Mouse (Mus musculus) stomach, postnatal 0 days (tissue): ENCODE results near the gene Cfap157. TPM values are rescaled to one million over a fixed set of nuclear protein-coding genes. Genes with fewer than 3 reads are reported as not detected.

Source experiments
- ATAC-seq: fragments of 200-750 bp; cut with Nextera tagmentation; 2 replicates; pipeline ENCODE4 v1.8.0; 2017; ENCODE audit not compliant: low FRiP score, low TSS enrichment
- DNase-seq: peaks from one replicate; pipeline ENCODE4 v3.0.0-alpha.2; 2016; ENCODE audit warnings: low spot score
- H3K27ac ChIP-seq: fragments of 300-500 bp; sonication (generic); replicated peaks from 2 replicates; pipeline ENCODE4 v1.5.1; 2014; ENCODE audit warnings: mild to moderate bottlenecking, control low read depth
- H3K27me3 ChIP-seq: fragments of 300-500 bp; sonication (generic); 2 replicates; pipeline ENCODE4 v1.6.1; 2014; ENCODE audit warnings: low read length; ENCODE audit not compliant: control insufficient read depth, insufficient read depth
- H3K36me3 ChIP-seq: fragments of 300-500 bp; sonication (generic); 2 replicates; pipeline ENCODE4 v1.6.1; 2014; ENCODE audit warnings: low read length, mixed read lengths; ENCODE audit not compliant: control insufficient read depth, insufficient read depth
- H3K4me1 ChIP-seq: fragments of 300-500 bp; sonication (generic); replicated peaks from 2 replicates; pipeline ENCODE4 v1.6.1; 2014; ENCODE audit warnings: antibody characterized with exemption; ENCODE audit not compliant: control insufficient read depth, insufficient read depth
- H3K4me2 ChIP-seq: fragments of 300-500 bp; sonication (generic); replicated peaks from 2 replicates; pipeline ENCODE4 v1.6.1; 2014; ENCODE audit warnings: low read depth, mild to moderate bottlenecking, control low read depth, moderate library complexity
- H3K4me3 ChIP-seq: fragments of 300-500 bp; sonication (generic); 2 replicates; pipeline ENCODE4 v1.5.1; 2014; ENCODE audit warnings: low read depth, low read length, control low read depth
- H3K9ac ChIP-seq: fragments of 300-500 bp; sonication (generic); 2 replicates; pipeline ENCODE4 v1.6.1; 2014; ENCODE audit warnings: mild to moderate bottlenecking, low read length, control low read depth, mixed read lengths
- H3K9me3 ChIP-seq: fragments of 300-500 bp; sonication (generic); 2 replicates; pipeline ENCODE4 v1.6.1; 2016; ENCODE audit warnings: low read length; ENCODE audit not compliant: control insufficient read depth
- CTCF ChIP-seq: IDR thresholded peaks from 2 replicates; pipeline ENCODE4 v1.5.1; 2016; ENCODE audit warnings: antibody characterized with exemption, low read depth, mild to moderate bottlenecking, moderate library complexity
- EP300 ChIP-seq: optimal IDR thresholded peaks from 2 replicates; pipeline ENCODE3; 2016; ENCODE audit warnings: antibody characterized with exemption
- WGBS: fragments of 180-500 bp; shearing (Covaris S2); extraction: QIAGEN DNeasy Blood & Tissue Kit; methylation state at CpG from one replicate; pipeline ENCODE4 v1.1.7; 2014; 5-methylcytosine and 5-hydroxymethylcytosine counted together
- polyA plus RNA-seq: library from polyadenylated mRNA; unstranded; fragments of >200 nt; fragmentation: Nextera tagmentation; extraction: Ambion mirVana; gene quantifications from 2 replicates; pipeline ENCODE4 v1.2.1, GENCODE M21; 2015

The Cfap157 gene
- polyA plus RNA-seq, 1 experiment from 2014 or later, result 1.1 TPM

DNA sequence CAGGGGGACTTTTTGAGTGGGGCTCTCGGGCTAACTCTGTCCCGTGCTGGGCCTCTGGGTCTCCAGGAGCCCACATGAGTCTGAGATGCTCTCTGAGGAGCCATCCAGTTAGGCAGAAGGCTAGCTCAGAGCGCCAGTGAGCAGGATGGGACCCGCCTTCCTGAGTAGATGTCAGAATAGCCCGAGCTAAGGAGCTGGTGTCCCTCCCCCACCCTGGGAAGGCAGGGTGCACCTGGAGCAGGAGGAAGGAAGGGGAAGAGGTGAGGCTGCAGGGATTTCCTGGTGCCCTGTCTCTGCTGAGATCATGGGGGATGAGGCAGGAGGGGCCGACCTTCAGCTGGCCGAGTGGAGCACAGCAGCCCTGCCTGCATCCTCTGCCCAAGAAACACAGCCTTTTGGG, 55.8 kb downstream of the Cfap157 start:
- 54% methylated on average over 7 of the region's 7 CpGs for WGBS
- H3K36me3 ChIP-seq, result no peaks in the 10 kb centered on the region
- H3K4me3 ChIP-seq, result peak overlapping the region; percentile 34; the same call in 1 of the 2 replicates
- H3K27ac ChIP-seq, result 0 out of 2 replicates have a peak overlapping the region, but pooled peaks have one; percentile 4
- H3K9me3 ChIP-seq, result no peaks in the 10 kb centered on the region
- H3K4me1 ChIP-seq, result no peaks in the 10 kb centered on the region
- no peak for ATAC-seq
- peak overlapping the region; percentile 23; the same call in 1 of the 2 replicates for H3K9ac ChIP-seq
- TF ChIP-seq CTCF, result no peak
- TF ChIP-seq EP300, result no peak
- no peaks in the 10 kb centered on the region for H3K27me3 ChIP-seq
- no peak for DNase-seq
- peak overlapping the region; percentile 25 for H3K4me2 ChIP-seq

DNA sequence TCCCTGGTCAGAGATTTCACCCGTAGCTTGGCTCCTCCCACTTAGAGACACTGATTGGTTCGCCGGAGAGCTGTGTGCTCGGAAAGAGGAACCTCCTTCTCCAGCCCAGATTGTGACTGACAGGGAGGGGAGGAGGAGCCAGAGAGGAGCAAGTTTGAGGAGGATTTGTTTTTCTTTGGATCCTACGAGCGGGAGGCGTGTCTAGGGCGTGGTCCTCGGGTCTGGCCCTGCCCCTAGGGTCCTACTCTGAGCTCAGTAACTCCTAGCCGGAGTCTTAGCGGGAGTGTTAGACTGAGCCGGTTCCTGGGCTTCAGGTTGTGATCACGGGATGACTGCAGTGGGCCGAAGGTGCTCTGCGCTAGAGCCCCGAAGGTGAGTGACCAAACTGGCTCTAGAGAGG, 56.8 kb downstream of the Cfap157 start:
- H3K4me2 ChIP-seq, result peak overlapping the region; percentile 53
- ATAC-seq (peak; percentile 94), DNase-seq (peak; percentile 90)
- peak overlapping the region; percentile 70 for H3K27ac ChIP-seq
- peak overlapping the region; percentile 47 for H3K9ac ChIP-seq
- H3K27me3 ChIP-seq, result no peaks in the 10 kb centered on the region
- WGBS, result under 1% methylated on average over 16 of the region's 16 CpGs
- no peaks in the 10 kb centered on the region for H3K4me1 ChIP-seq
- no peaks in the 10 kb centered on the region for H3K36me3 ChIP-seq
- H3K4me3 ChIP-seq, result peak overlapping the region; percentile 34
- no peaks in the 10 kb centered on the region for H3K9me3 ChIP-seq
- no peak for TF ChIP-seq EP300
- TF ChIP-seq CTCF, result no peak

Other genes with a start within 250 kb of the Cfap157 start
- gene Fam102a, start 249.1 kb downstream of the Cfap157 start, polyA plus RNA-seq, result 16.6 and 20.2 TPM in 2 replicates
- 87.5 and 91.8 TPM in 2 replicates for gene Dpm2, start 213.6 kb downstream of the Cfap157 start, polyA plus RNA-seq
- 0.08 and 0.18 TPM in 2 replicates for gene Pip5kl1, start 209.6 kb downstream of the Cfap157 start, polyA plus RNA-seq
- not detected in 2 replicates for gene 9430097D07Rik, start 208.7 kb downstream of the Cfap157 start, polyA plus RNA-seq
- gene St6galnac4, start 197.3 kb downstream of the Cfap157 start, polyA plus RNA-seq, result 7.4 and 7.7 TPM in 2 replicates
- 9.1 and 11.3 TPM in 2 replicates for gene St6galnac6, start 184.7 kb downstream of the Cfap157 start, polyA plus RNA-seq
- gene Ak1, start 162.7 kb downstream of the Cfap157 start, polyA plus RNA-seq, result 21.8 and 26.1 TPM in 2 replicates
- 23.0 and 23.3 TPM in 2 replicates for gene Eng, start 137.8 kb downstream of the Cfap157 start, polyA plus RNA-seq
- 15.1 and 17.3 TPM in 2 replicates for gene Fpgs, start 80.3 kb downstream of the Cfap157 start, polyA plus RNA-seq
- gene Cdk9, start 71.4 kb downstream of the Cfap157 start, polyA plus RNA-seq, result 55.8 and 57.8 TPM in 2 replicates
- gene Sh2d3c, start 63.4 kb downstream of the Cfap157 start, polyA plus RNA-seq, result 7.7 and 8.4 TPM in 2 replicates
- not detected in 2 replicates for gene 6330409D20Rik, start 43.4 kb downstream of the Cfap157 start, polyA plus RNA-seq
- gene Tor2a, start 27.2 kb downstream of the Cfap157 start, polyA plus RNA-seq, result 45.9 and 50.3 TPM in 2 replicates
- 0.05 and 0.06 TPM in 2 replicates for gene Ttc16, start 8.8 kb downstream of the Cfap157 start, polyA plus RNA-seq
- gene Ptrh1, start 8.6 kb downstream of the Cfap157 start, polyA plus RNA-seq, result 7.6 and 10.1 TPM in 2 replicates
- 9.3 and 9.5 TPM in 2 replicates for gene Stxbp1, start 62.8 kb upstream of the Cfap157 start, polyA plus RNA-seq
- 90.7 and 101 TPM in 2 replicates for gene Fam129b, start 91.7 kb upstream of the Cfap157 start, polyA plus RNA-seq
- 141 and 157 TPM in 2 replicates for gene Rpl12, start 177.1 kb upstream of the Cfap157 start, polyA plus RNA-seq
- gene Lrsam1, start 177.2 kb upstream of the Cfap157 start, polyA plus RNA-seq, result 5.3 and 5.5 TPM in 2 replicates
- gene Slc2a8, start 197.7 kb upstream of the Cfap157 start, polyA plus RNA-seq, result 12.1 and 12.8 TPM in 2 replicates